Mouse (Mus musculus): ENCODE results near the gene Kif15. TPM values are rescaled to one million over a fixed set of nuclear protein-coding genes. Genes with fewer than 3 reads are reported as not detected.

The Kif15 gene
- 7.2 to 11.6 TPM (median 8.7 TPM) in 3 replicates for total RNA-seq (2017)

DNA sequence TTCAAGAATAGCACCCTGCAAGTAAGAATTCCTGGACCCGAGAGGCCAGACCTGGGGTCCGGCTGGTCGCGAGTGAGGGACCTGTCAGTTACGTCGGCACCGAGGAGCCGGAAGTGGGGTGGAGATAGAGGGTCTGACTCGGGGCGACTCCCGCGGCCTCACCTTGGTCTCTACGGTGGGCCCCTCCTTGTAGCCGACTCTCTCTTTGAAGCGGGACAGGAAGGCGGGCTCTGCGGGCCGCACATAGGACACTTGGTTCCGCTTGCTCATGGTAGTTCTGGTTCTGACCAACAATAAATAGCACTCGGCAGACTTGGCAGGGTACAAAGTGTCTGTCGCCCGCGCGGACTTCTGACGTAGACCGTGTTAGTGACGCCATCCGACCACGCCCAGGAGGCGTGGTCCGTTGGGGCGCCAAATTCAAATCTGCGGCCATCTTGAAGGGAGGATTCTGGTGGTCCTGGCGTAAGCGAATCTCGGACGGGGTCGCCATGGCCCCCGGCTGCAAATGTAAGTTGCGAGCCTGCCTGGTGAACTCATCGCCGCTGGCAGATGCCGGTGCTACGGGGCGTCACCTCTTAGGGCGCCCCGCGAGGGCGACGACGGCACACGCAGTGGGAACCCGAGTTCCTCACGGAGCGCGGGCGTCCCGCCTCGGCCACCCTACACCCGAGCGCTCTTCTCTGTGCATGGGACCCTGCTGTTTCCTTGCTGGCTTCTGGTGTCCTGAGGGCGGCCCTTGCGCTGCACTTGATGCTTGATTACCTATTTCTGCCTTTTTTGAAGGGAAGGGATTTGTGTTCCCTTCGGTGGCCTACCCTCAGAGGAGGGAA, at the start of gene Kif15, which contains the start of gene 1110059G10Rik:
TSS of gene Kif15 (plus strand) at position 404 of the 833 bp plus-strand sequence.
TSS of gene 1110059G10Rik (minus strand) at position 358 of the 833 bp plus-strand sequence.
- peak; percentile 96 for ATAC-seq (replicated peaks; ENCODE audit: insufficient number of reproducible peaks, low FRiP score, low TSS enrichment, poor library complexity, severe bottlenecking)

- ATAC-seq (replicated peaks; ENCODE audit: insufficient number of reproducible peaks, low FRiP score, low TSS enrichment, poor library complexity, severe bottlenecking) = no peak
Observed at GRCm38 (mm10) chr9:122901047-122901446, 49.8 kb upstream of the Kif15 start.

GRCm38 (mm10) chr9:122902717-122903535, 47.9 kb upstream of the Kif15 start:
- ATAC-seq (replicated peaks; ENCODE audit: insufficient number of reproducible peaks, low FRiP score, low TSS enrichment, poor library complexity, severe bottlenecking) = no peak

- ATAC-seq (replicated peaks; ENCODE audit: insufficient number of reproducible peaks, low FRiP score, low TSS enrichment, poor library complexity, severe bottlenecking) = no peak
Observed at GRCm38 (mm10) chr9:122922436-122922835, 28.4 kb upstream of the Kif15 start.

DNA sequence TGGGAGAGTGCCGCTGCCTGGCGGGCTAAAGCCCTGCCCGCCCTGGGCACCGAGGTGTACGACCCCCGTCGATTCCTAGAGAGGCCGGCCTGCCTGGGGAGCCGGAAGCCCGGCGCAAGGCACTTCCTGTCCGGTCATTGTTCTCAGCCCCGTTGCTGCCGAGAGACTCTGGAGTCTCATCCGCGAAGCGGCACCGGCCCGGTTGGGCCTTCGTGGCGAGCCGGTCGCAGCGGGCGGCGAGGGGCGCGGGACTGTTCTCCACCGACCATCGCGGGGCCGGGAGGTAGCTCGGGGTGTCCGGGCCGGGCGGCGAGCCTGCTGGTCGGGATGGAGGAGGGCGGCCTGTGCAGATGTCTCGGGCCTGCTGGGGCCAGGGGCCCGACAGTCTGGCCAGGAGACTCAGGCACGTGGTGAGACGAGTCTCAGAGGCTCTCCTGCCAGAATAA, 27.9 kb upstream of the Kif15 start, which contains the start of gene Zfp105:
TSS of gene Zfp105 (plus strand) at position 137 of the 446 bp plus-strand sequence.
- no peak for ATAC-seq (replicated peaks; ENCODE audit: insufficient number of reproducible peaks, low FRiP score, low TSS enrichment, poor library complexity, severe bottlenecking)

DNA sequence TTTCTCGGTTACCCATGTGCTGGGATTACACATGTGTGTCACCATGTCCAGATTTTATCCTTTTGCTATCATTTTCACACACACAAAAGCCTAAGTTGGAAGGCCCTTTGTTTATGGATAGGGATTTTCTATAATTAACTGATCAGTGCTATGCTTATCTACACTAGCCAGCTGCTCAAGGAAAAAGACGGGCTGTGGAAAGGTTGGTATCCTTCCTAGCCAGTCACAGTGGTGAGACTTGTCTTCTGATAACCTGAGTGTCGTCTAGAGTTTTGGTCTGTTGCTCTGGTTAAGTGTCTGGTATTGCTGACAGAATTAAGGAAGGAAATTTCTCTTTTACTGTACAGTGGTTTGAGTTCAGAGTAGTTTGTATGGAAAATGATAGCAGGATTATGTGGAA, 21.9 kb upstream of the Kif15 start:
- no peak for ATAC-seq (replicated peaks; ENCODE audit: insufficient number of reproducible peaks, low FRiP score, low TSS enrichment, poor library complexity, severe bottlenecking)

DNA sequence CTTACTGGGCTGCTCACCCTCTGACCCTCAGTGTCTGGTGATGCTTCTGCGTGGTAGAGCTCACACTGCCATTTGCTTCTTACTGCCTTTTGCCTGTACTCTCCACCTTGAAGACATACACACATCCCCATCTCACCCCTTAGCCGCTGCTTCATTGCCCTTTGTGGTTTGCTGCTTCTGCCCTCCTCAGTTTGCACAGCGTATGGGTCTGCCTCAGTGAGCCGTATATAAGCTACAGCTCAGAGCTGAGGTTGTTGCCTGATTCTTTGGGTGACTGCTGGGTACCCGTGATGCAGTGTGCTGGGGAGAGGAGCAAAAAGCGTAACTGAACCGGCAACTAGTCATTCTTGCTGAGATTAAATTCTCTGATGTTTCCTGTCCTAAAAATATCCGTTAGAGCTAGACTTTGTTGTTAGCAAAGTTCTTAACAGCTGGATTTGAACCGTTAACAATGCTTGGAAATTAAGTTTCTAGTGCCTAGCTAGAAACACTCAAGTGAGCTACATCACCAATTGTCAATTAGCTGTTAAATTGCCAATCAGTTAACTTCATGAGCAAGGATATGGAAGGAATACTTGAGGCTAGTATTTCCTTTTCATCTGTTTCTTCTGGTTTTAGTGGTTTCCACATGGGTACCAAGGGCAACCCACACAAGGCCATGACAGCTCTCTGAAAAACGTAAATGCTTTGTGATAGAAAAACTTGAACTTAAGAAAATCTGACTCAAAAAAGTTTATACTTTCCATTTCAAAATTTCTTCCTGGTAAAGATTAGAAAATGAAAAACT, 47.8 kb downstream of the Kif15 start:
- ATAC-seq (replicated peaks; ENCODE audit: insufficient number of reproducible peaks, low FRiP score, low TSS enrichment, poor library complexity, severe bottlenecking) = 0 out of 2 replicates have a peak, but pooled peaks have one; percentile 27

DNA sequence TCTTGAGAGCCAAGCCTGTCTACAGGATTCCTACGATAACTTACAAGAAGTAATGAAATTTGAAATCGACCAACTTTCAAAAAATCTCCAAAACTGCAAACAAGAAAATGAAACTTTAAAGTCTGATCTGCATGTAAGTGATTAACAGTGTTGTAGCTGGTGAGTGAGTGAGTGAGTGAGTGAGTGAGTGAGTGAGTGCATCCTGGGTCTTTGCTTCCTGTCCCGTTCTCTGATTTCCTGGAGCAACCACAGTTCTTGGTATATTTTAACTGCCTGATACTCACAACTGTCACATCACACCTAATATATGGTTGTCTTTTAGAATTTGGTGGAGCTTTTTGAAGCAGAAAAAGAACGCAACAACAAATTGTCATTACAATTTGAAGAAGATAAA, 48.3 kb downstream of the Kif15 start:
- ATAC-seq (replicated peaks; ENCODE audit: insufficient number of reproducible peaks, low FRiP score, low TSS enrichment, poor library complexity, severe bottlenecking) = no peak

DNA sequence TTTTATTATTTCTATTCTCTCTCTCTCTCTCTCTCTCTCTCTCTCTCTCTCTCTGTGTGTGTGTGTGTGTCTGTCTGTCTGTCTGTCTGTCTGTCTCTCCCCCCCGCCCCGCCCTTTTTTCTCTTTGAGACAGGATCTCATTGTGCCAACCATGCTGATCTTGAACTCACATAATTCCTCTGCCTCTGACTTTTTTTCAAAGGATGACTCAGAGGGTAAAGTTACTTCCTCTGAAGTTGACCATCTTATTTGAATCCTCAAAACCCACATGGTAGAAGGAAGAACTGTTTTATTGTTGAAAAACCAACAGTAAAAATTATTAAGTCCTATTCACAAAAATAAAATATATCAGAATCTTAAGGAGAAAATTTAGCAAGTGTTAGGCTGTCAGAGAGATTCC, 53.9 kb downstream of the Kif15 start:
- ATAC-seq (replicated peaks; ENCODE audit: insufficient number of reproducible peaks, low FRiP score, low TSS enrichment, poor library complexity, severe bottlenecking) = no peak

GRCm38 (mm10) chr9:123006071-123006470, 55.2 kb downstream of the Kif15 start:
- 0 out of 2 replicates have a peak, but pooled peaks have one; percentile 35 for ATAC-seq (replicated peaks; ENCODE audit: insufficient number of reproducible peaks, low FRiP score, low TSS enrichment, poor library complexity, severe bottlenecking)

DNA sequence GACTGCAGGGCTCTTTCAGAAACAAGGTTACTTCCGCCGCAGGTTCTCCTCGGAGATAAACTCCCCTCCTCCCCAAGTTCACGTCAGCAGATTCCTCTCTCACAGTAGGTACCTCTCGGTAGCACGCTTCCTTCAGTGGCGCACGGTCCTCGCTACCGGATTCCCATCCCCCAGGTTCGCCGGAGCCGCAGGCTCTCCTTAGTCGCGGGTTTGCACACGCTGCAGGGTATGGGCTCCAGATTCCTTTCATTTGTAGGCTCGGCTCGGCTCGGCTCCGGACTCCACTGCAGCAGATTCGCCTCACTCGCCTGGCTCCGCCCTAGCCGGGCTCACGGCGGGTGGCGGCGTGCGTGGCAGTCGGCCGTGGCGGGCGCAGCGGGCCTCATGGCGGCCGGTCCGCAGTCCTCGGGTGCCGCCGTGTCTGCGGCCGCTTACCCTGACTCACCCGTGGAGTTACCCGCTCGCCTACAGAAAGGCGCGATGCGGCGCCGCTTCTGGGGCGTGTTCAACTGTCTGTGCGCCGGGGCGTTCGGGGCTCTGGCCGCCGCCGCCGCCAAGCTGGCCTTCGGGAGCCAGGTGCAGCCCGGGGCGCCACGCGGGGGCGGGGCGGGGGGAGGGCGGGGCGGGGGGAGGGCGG, 70.3 kb downstream of the Kif15 start, which contains the start of gene Tmem42:
TSS of gene Tmem42 (plus strand) at position 332 of the 637 bp plus-strand sequence.
- ATAC-seq (replicated peaks; ENCODE audit: insufficient number of reproducible peaks, low FRiP score, low TSS enrichment, poor library complexity, severe bottlenecking) = peak; percentile 64

- ATAC-seq (replicated peaks; ENCODE audit: insufficient number of reproducible peaks, low FRiP score, low TSS enrichment, poor library complexity, severe bottlenecking) = no peak
Observed at GRCm38 (mm10) chr9:123021636-123022379, 71.0 kb downstream of the Kif15 start.

DNA sequence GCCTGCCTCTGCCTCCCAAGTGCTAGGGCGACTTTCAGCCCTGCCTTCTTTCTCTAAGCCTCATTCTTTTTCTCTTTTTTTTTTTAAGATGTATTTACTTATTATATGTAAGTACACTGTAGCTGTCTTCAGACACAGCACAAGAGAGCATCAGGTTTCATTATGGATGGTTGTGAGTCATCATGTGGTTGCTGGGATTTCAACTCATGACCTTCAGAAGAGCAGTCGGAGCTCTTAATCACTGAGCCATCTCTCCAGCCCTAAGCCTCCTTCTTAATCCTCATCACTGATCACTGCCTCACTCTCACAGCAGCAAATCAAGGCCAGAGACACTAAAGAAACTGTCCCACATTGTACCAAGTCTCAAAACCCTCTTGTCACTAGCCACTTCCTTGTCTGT, 73.4 kb downstream of the Kif15 start:
- no peak for ATAC-seq (replicated peaks; ENCODE audit: insufficient number of reproducible peaks, low FRiP score, low TSS enrichment, poor library complexity, severe bottlenecking)

DNA sequence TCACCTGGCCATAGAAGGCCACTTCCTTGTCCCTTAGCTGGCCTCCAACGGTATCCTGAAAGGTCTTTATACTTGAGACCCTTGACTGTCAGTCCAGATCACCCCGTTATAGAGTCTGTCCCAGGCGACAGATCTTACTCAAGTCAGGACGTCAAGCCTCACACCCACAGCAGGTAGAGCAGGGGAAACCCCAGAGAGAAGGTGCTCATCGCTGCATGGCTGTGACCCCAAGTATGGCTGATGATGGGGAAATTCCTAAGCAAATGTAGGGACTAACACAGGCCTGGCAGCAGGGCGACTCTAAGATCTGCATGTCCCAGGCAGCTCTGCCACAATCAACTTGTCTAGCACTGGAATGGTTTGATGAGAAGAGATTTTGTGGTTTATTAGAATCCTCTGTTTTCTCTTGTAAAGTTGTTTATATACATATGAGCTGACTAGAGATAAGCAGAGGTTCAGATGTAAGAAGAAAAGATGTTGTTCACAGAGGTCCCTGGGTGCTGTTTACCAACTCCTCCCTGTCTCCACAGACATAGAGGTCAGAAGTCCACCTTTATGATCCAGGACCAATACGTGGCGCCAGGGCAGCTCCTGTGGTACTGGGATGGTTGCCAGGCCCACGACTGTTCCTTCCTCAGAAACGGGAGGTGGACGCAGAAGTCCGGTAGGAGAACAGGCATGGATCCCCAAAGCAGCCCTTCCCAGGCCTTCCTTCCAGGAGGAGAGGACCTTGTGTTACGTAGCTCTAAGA, 80.8 kb downstream of the Kif15 start:
- ATAC-seq (replicated peaks; ENCODE audit: insufficient number of reproducible peaks, low FRiP score, low TSS enrichment, poor library complexity, severe bottlenecking) = no peak

GRCm38 (mm10) chr9:123034426-123034825, 83.6 kb downstream of the Kif15 start, which contains the start of gene Tgm4:
TSS of gene Tgm4 (plus strand) at chr9:123034726.
- no peak for ATAC-seq (replicated peaks; ENCODE audit: insufficient number of reproducible peaks, low FRiP score, low TSS enrichment, poor library complexity, severe bottlenecking)

DNA sequence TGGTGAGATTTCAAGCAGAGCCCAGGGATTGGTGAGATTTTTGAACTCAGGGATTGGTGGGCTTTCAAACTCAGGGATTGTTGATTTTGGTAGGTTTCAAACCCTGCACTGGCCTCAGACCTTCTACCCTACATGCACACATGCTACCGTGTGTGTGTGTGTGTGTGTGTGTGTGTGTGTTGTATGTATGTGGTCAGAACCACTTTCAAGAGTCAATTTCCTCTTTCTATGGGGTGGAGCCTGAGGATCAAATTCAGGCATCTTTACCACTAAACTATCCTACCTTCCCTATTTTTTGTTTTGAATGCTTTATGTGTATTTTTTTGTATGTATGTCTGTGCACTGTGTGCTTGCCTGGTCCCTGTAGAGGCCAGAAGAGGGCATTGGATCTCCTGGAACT, 96.8 kb downstream of the Kif15 start:
- ATAC-seq (replicated peaks; ENCODE audit: insufficient number of reproducible peaks, low FRiP score, low TSS enrichment, poor library complexity, severe bottlenecking) = peak; percentile 48

All from monocyte, adult 5-6 weeks (primary cell).